Mouse (Mus musculus) myocyte (in vitro differentiated cells): ENCODE measurements at regions not wholly inside any gene's neighbourhood (a gene's known extent, or its start where the extent isn't known, plus 50 kb on each side); places are given as distances from the start of the nearest gene placed in this dataset.

Source experiments
- CEBPB ChIP-seq: IDR thresholded peaks from 2 replicates; pipeline ENCODE4 v1.6.1; 2011; ENCODE audit warnings: mild to moderate bottlenecking, moderate library complexity; ENCODE audit not compliant: poor library complexity, insufficient read depth, severe bottlenecking
- E2F4 ChIP-seq: IDR thresholded peaks from one replicate; pipeline ENCODE4 v1.6.1; 2011; ENCODE audit warnings: mild to moderate bottlenecking, control low read depth, moderate library complexity; ENCODE audit not compliant: insufficient read depth
- MYOD1 ChIP-seq, 3 experiments: IDR thresholded peaks; one replicate each; pipeline ENCODE4 v1.6.1; 2011; ENCODE audit warnings: control low read depth in 2 of 3, low read depth in 2 of 3, mild to moderate bottlenecking in 2 of 3, moderate library complexity in 1 of 3; ENCODE audit not compliant: insufficient read length in 2 of 3, control insufficient read depth in 1 of 3
- POLR2A ChIP-seq: IDR thresholded peaks from one replicate; pipeline ENCODE4 v1.6.1; 2011; ENCODE audit warnings: low read depth, mild to moderate bottlenecking, control low read depth, moderate library complexity; ENCODE audit not compliant: insufficient read length
- REST ChIP-seq: IDR thresholded peaks from one replicate; pipeline ENCODE4 v1.6.1; 2011; ENCODE audit warnings: mild to moderate bottlenecking, control low read depth, moderate library complexity; ENCODE audit not compliant: insufficient read depth, insufficient read length
- TCF12 ChIP-seq: IDR thresholded peaks from one replicate; pipeline ENCODE4 v1.6.1; 2011; ENCODE audit warnings: mild to moderate bottlenecking, control low read depth; ENCODE audit not compliant: poor library complexity, insufficient read depth, severe bottlenecking
- TCF3 ChIP-seq: IDR thresholded peaks from one replicate; pipeline ENCODE4 v1.6.1; 2011; ENCODE audit warnings: low read depth, control low read depth; ENCODE audit not compliant: insufficient read length
- USF1 ChIP-seq: IDR thresholded peaks from one replicate; pipeline ENCODE4 v1.6.1; 2011; ENCODE audit warnings: low read depth, mild to moderate bottlenecking, control low read depth, moderate library complexity

- TF ChIP-seq MYOD1 (IDR thresholded peaks at IDR 0.05; ENCODE audit: control insufficient read depth in 1 of 3, insufficient read length in 2 of 3, low read depth in 2 of 3) (no peak), POLR2A (no peak), TCF3 (no peak), E2F4 (no peak), TCF12 (no peak), REST (no peak), CEBPB (no peak), USF1 (no peak)
Measured at GRCm38 (mm10) chr9:41460709-41461108, 299.2 kb upstream of the Ubash3b start.
